Mouse (Mus musculus) ES-Bruce4 (cell line): ENCODE results near the gene Nop2.

ENCODE experiments used
- CTCF ChIP-seq: IDR thresholded peaks from one replicate; pipeline ENCODE4 v1.8.1; 2011; ENCODE audit warnings: low read depth, low read length
- EP300 ChIP-seq: IDR thresholded peaks from 2 replicates; pipeline ENCODE4 v1.6.1; 2011; ENCODE audit warnings: low read depth, low read length; ENCODE audit not compliant: insufficient read depth
- POLR2A ChIP-seq: IDR thresholded peaks from one replicate; pipeline ENCODE4 v1.8.1; 2011; ENCODE audit warnings: low read length; ENCODE audit not compliant: insufficient read depth

GRCm38 (mm10) chr6:125168086-125168485 is 36.4 kb downstream of the Nop2 start:
- TF ChIP-seq CTCF (no peak), EP300 (no peak), POLR2A (no peak)
